Mouse (Mus musculus): ENCODE results near the gene Spats2. TPM values are rescaled to one million over a fixed set of nuclear protein-coding genes. Genes with fewer than 3 reads are reported as not detected.
"Not testable (repeated sequence)": the region's sequence is repeated elsewhere in the genome, so short reads cannot be mapped to it uniquely, and the experiment has no call there.

The Spats2 gene
- polyA plus RNA-seq, 1 experiment from 2014 or later = 59.5 TPM

DNA sequence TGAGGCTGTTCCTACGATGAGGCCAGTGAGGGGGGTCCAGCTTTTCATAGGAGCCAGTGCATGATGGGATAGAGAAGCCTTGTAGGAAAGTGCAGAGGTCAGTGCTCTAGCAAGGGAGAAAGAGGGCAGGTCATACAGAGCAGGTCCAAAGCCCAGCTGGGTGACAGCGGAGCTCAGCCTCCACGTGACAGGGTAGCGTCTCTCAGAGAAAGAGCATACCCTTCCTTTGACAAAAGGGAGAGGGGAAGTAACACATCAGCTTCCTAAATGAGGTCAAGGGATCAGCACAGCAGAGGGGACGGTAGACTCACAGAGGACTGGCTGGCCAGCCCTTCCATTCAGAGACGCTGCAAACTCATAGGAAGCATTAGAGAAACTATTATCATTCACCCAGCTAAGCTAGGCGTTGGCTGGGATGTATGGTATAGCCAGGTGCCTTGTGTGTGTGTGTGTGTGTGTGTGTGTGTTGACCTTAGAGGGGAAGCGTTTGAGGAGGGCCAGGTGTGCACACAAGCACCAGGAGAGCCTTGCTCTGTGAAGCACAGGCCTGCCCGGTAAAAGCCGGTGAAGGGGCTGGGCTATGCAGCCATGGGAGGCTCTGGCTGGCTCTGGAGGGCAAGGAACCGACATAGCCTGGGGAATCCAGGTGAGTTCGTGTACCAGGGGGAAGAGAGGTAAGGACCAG, 108.8 kb downstream of the Spats2 start:
- no peaks in the 10 kb centered on the region for H3K36me3 ChIP-seq (ENCODE audit: control insufficient read depth, insufficient read depth, low read length)
- H3K27ac ChIP-seq (ENCODE audit: low read depth, low read length) = no peak overlapping the region
- WGBS = 54% methylated on average over 12 of the region's 12 CpGs
- no peak for DNase-seq (ENCODE audit: low spot score)
- no peaks in the 10 kb centered on the region for H3K9me3 ChIP-seq (ENCODE audit: control insufficient read depth, low read length)
- no peak overlapping the region for H3K4me2 ChIP-seq (replicated peaks; ENCODE audit: low read depth, low read length)
- peaks cover 4% of the 10 kb centered on the region; the same call in 1 of the 2 replicates for H3K27me3 ChIP-seq (ENCODE audit: control insufficient read depth, insufficient read depth, low read length)
- 0 out of 2 replicates have a peak, but pooled peaks cover 2% of the 10 kb centered on the region for H3K4me1 ChIP-seq (replicated peaks; ENCODE audit: control insufficient read depth, insufficient read depth, low read length)
- no peak overlapping the region for H3K4me3 ChIP-seq (ENCODE audit: low read depth, low read length)
- ATAC-seq (ENCODE audit: low FRiP score) = no peak
- peak overlapping the region; percentile 11; the same call in 1 of the 2 replicates for H3K9ac ChIP-seq (ENCODE audit: low read depth, low read length)

DNA sequence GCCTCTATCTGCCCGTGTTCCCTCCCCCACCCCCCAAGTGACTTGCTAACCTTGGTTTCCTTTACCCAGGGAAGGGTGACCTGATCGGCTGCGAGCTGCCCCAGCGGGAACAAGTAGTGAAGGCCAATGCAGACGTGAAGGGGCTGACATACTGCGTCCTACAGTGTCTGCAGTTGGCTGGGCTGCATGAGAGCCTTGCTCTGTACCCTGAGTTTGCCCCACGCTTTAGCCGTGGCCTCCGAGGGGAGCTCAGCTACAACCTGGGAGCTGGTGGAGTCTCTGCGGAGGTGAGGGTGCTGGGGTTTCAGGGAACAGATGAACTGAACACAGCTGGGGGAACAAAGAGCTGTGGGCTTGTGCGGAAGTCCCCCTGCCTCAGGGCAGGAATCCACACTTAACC, 112.3 kb downstream of the Spats2 start:
- DNase-seq (ENCODE audit: low spot score) (no peak), ATAC-seq (ENCODE audit: low FRiP score) (no peak)
- Histone ChIP-seq H3K4me1 (replicated peaks; ENCODE audit: control insufficient read depth, insufficient read depth, low read length) (0 out of 2 replicates have a peak, but pooled peaks cover 2% of the 10 kb centered on the region), H3K27ac (ENCODE audit: low read depth, low read length) (no peak overlapping the region), H3K4me3 (ENCODE audit: low read depth, low read length) (no peak overlapping the region), H3K9ac (ENCODE audit: low read depth, low read length) (no peak overlapping the region), H3K27me3 (ENCODE audit: control insufficient read depth, insufficient read depth, low read length) (no peaks in the 10 kb centered on the region; the same call in 1 of the 2 replicates), H3K36me3 (ENCODE audit: control insufficient read depth, insufficient read depth, low read length) (0 out of 2 replicates have a peak, but pooled peaks cover 5% of the 10 kb centered on the region), H3K9me3 (ENCODE audit: control insufficient read depth, low read length) (no peaks in the 10 kb centered on the region), H3K4me2 (replicated peaks; ENCODE audit: low read depth, low read length) (no peak overlapping the region)
- WGBS = 67% methylated on average over 11 of the region's 11 CpGs

DNA sequence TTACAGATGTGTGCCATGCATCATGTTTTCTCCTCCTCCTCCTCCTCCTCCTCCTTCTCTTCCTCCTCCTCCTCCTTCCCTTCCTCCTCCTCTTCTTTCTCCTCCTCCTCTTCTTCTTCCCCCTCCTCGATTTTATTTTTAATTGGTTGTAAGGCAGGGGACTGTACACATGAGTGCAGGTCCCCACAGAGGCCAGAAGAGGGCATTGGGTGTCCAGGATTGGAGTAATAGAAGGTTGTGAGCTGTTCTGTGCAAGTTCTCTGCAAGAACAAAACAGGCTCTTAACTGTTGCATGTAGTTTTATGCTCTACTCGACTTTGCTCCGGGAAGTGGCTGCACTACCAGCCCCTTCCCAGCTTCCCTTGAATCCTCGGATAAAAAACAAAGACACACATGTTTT, 114.4 kb downstream of the Spats2 start:
- ATAC-seq (ENCODE audit: low FRiP score) (no peak), DNase-seq (ENCODE audit: low spot score) (no peak)
- Histone ChIP-seq H3K9me3 (ENCODE audit: control insufficient read depth, low read length) (no peaks in the 10 kb centered on the region), H3K4me2 (replicated peaks; ENCODE audit: low read depth, low read length) (no peak overlapping the region), H3K9ac (ENCODE audit: low read depth, low read length) (no peak overlapping the region), H3K27ac (ENCODE audit: low read depth, low read length) (no peak overlapping the region), H3K27me3 (ENCODE audit: control insufficient read depth, insufficient read depth, low read length) (no peaks in the 10 kb centered on the region), H3K36me3 (ENCODE audit: control insufficient read depth, insufficient read depth, low read length) (0 out of 2 replicates have a peak, but pooled peaks cover 5% of the 10 kb centered on the region), H3K4me1 (replicated peaks; ENCODE audit: control insufficient read depth, insufficient read depth, low read length) (no peaks in the 10 kb centered on the region), H3K4me3 (ENCODE audit: low read depth, low read length) (no peak overlapping the region)
- WGBS = 78% methylated on average over 4 of the region's 4 CpGs

DNA sequence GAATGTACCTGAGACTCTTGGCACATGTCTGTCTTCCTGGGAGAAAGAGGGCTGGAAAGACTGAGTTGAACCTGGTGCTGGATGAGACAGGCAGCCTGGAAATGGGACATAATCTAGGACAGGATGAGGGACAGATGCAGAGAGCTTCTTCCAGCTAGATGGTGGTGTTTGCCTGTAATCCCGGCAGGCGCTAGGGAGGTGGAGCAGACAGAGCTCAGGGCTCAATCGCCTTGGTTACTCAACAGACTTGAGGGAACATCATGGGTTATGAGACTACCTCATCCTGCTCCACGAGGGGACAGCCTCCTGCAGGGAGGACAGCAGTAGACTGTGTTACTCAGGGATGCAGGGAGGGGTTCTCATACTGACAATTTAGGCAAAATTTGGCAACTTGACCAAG, 115.5 kb downstream of the Spats2 start:
- H3K4me1 ChIP-seq (replicated peaks; ENCODE audit: control insufficient read depth, insufficient read depth, low read length) = no peaks in the 10 kb centered on the region
- WGBS = 84% methylated on average over 4 of the region's 4 CpGs
- H3K27me3 ChIP-seq (ENCODE audit: control insufficient read depth, insufficient read depth, low read length) = no peaks in the 10 kb centered on the region
- H3K9ac ChIP-seq (ENCODE audit: low read depth, low read length) = no peak overlapping the region
- H3K27ac ChIP-seq (ENCODE audit: low read depth, low read length) = no peak overlapping the region
- DNase-seq (ENCODE audit: low spot score) (no peak), ATAC-seq (ENCODE audit: low FRiP score) (no peak)
- peaks cover 8% of the 10 kb centered on the region; the same call in 1 of the 2 replicates for H3K36me3 ChIP-seq (ENCODE audit: control insufficient read depth, insufficient read depth, low read length)
- H3K4me3 ChIP-seq (ENCODE audit: low read depth, low read length) = no peak overlapping the region
- H3K9me3 ChIP-seq (ENCODE audit: control insufficient read depth, low read length) = no peaks in the 10 kb centered on the region
- no peak overlapping the region for H3K4me2 ChIP-seq (replicated peaks; ENCODE audit: low read depth, low read length)

DNA sequence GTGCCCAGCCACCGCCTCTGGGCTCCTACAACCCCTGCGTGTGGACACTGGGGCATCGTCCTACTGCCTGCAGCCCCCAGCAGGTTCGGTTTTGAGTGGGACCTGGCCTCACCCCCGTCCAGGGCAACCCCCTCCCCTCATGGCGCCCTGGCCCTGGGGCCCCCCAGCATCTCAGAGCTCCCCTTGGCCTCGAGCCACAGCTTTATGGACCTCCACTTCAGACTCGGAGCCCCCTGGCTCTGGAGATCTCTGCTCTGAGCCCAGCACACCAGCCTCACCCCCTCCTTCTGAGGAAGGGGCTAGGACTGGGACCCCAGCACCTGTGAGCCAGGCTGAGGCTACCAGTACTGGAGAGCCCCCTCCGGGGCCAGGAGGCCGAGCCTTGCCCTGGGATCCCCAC, 116.3 kb downstream of the Spats2 start:
- Histone ChIP-seq H3K36me3 (ENCODE audit: control insufficient read depth, insufficient read depth, low read length) (peaks cover 9% of the 10 kb centered on the region; the same call in 1 of the 2 replicates), H3K4me2 (replicated peaks; ENCODE audit: low read depth, low read length) (no peak overlapping the region), H3K9me3 (ENCODE audit: control insufficient read depth, low read length) (no peaks in the 10 kb centered on the region), H3K4me1 (replicated peaks; ENCODE audit: control insufficient read depth, insufficient read depth, low read length) (no peaks in the 10 kb centered on the region), H3K27me3 (ENCODE audit: control insufficient read depth, insufficient read depth, low read length) (no peaks in the 10 kb centered on the region), H3K4me3 (ENCODE audit: low read depth, low read length) (no peak overlapping the region), H3K27ac (ENCODE audit: low read depth, low read length) (no peak overlapping the region), H3K9ac (ENCODE audit: low read depth, low read length) (no peak overlapping the region)
- WGBS = 88% methylated on average over 8 of the region's 10 CpGs
- ATAC-seq (ENCODE audit: low FRiP score) (no peak), DNase-seq (ENCODE audit: low spot score) (no peak)

DNA sequence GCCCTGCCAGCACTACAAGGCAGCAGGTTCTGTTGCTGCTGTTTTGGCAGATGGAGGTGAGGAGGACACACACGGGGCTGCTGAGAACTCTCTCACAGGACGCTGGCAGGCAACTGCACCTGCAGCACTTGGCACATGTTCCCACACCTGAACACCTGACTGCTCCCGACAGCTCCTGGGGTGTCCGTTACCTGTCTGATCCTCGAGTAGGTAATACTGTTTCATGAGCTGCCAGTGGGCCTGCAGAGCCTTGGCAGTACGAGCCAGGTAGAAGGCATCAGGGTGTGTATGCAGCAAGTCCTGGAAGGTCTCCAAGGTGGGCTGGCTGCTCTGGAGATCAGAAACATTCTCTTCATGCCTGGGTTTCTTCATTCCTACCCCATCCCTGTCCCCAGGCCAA, 121.0 kb downstream of the Spats2 start:
- not testable (repeated sequence) for H3K4me3 ChIP-seq (ENCODE audit: low read depth, low read length); H3K27ac ChIP-seq (ENCODE audit: low read depth, low read length); H3K27me3 ChIP-seq (ENCODE audit: control insufficient read depth, insufficient read depth, low read length); H3K9me3 ChIP-seq (ENCODE audit: control insufficient read depth, low read length); ATAC-seq (ENCODE audit: low FRiP score); H3K4me1 ChIP-seq (replicated peaks; ENCODE audit: control insufficient read depth, insufficient read depth, low read length); DNase-seq (ENCODE audit: low spot score); H3K4me2 ChIP-seq (replicated peaks; ENCODE audit: low read depth, low read length); H3K9ac ChIP-seq (ENCODE audit: low read depth, low read length)
- peaks cover 10% of the 10 kb centered on the region; the same call in 1 of the 2 replicates for H3K36me3 ChIP-seq (ENCODE audit: control insufficient read depth, insufficient read depth, low read length)
- 95% methylated on average over 6 of the region's 6 CpGs for WGBS

DNA sequence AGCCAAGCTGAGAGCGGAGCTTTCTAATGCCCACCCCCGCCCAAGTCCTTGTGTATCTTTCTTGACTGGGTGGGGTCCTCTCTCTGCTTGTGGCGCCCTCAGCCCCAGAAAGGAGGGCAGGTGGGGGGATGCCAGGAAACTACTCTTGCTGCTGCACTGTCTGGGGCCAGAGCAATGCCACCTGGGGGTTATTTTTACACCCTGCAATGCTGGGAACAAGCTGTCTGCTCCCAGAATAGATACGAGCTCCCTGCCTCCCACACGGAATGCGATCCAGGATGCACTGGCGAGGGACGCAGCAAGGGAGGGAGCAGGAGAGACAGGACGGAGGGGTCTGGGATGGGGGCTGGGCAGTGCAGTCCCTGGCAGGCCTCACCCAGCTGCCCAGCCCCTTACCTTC, 123.3 kb downstream of the Spats2 start:
- WGBS = 88% methylated on average over 9 of the region's 9 CpGs

DNA sequence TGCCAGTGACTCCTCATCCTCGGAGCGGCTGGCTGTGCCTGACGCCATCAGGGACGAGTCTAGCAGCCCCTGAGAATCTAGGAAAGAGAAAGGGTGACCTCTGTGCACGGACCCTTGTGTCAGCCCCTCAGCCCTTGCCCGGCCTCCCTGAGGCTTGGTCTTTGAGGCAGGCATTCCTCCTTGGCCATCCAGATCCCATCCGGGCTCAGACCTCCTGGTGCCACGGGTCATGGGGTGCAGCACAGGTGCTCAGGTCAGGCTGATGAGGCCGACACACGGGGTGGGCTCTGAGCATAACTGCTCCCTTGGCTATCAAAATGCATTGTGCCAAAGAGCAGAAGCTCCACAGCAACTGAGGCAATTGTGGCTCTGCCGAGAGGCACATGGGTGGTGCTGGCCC, 124.2 kb downstream of the Spats2 start:
- Histone ChIP-seq H3K9me3 (ENCODE audit: control insufficient read depth, low read length) (no peaks in the 10 kb centered on the region), H3K4me1 (replicated peaks; ENCODE audit: control insufficient read depth, insufficient read depth, low read length) (no peaks in the 10 kb centered on the region; the same call in 1 of the 2 replicates), H3K4me2 (replicated peaks; ENCODE audit: low read depth, low read length) (no peak overlapping the region), H3K27ac (ENCODE audit: low read depth, low read length) (no peak overlapping the region), H3K4me3 (ENCODE audit: low read depth, low read length) (no peak overlapping the region), H3K9ac (ENCODE audit: low read depth, low read length) (no peak overlapping the region), H3K36me3 (ENCODE audit: control insufficient read depth, insufficient read depth, low read length) (peaks cover 6% of the 10 kb centered on the region; the same call in 1 of the 2 replicates), H3K27me3 (ENCODE audit: control insufficient read depth, insufficient read depth, low read length) (no peaks in the 10 kb centered on the region)
- no peak for DNase-seq (ENCODE audit: low spot score)
- ATAC-seq (ENCODE audit: low FRiP score) = no peak
- 90% methylated on average over 11 of the region's 11 CpGs for WGBS

More for the DNA sequence above, 123.3 kb downstream of the Spats2 start:
- Histone ChIP-seq H3K36me3 (ENCODE audit: control insufficient read depth, insufficient read depth, low read length) (peaks cover 6% of the 10 kb centered on the region; the same call in 1 of the 2 replicates), H3K9me3 (ENCODE audit: control insufficient read depth, low read length) (no peaks in the 10 kb centered on the region), H3K27me3 (ENCODE audit: control insufficient read depth, insufficient read depth, low read length) (no peaks in the 10 kb centered on the region), H3K4me2 (replicated peaks; ENCODE audit: low read depth, low read length) (no peak overlapping the region), H3K27ac (ENCODE audit: low read depth, low read length) (no peak overlapping the region), H3K9ac (ENCODE audit: low read depth, low read length) (no peak overlapping the region), H3K4me1 (replicated peaks; ENCODE audit: control insufficient read depth, insufficient read depth, low read length) (no peaks in the 10 kb centered on the region; the same call in 1 of the 2 replicates), H3K4me3 (ENCODE audit: low read depth, low read length) (no peak overlapping the region)
- DNase-seq (ENCODE audit: low spot score) (no peak), ATAC-seq (ENCODE audit: low FRiP score) (no peak)

DNA sequence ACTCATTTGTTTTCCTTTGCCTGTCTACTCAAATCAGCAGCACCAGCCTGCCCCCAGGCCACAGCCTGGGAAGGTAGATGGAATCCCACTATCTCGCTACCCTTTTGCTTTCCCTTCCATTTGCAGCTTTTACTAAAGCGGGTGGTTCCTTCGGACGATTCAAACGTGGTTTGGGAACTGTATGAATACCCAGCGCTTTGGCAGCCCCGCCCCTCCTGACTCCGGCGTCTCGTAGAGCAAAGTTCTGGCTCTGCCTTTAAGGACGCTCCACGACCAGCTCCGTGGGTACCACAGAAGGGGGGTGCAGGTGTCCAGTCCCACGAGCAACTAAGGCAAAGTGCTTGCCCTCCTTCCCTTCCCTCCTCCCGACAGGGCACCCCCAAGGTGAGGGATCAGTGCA, 125.4 kb downstream of the Spats2 start:
- Histone ChIP-seq H3K4me3 (ENCODE audit: low read depth, low read length) (peak overlapping the region; percentile 62), H3K4me2 (replicated peaks; ENCODE audit: low read depth, low read length) (peak overlapping the region; percentile 54), H3K9ac (ENCODE audit: low read depth, low read length) (peak overlapping the region; percentile 46)
- not testable (repeated sequence) for H3K27ac ChIP-seq (ENCODE audit: low read depth, low read length); H3K36me3 ChIP-seq (ENCODE audit: control insufficient read depth, insufficient read depth, low read length); H3K4me1 ChIP-seq (replicated peaks; ENCODE audit: control insufficient read depth, insufficient read depth, low read length); H3K9me3 ChIP-seq (ENCODE audit: control insufficient read depth, low read length); ATAC-seq (ENCODE audit: low FRiP score); H3K27me3 ChIP-seq (ENCODE audit: control insufficient read depth, insufficient read depth, low read length)
- DNase-seq (ENCODE audit: low spot score) = peak; percentile 26
- 1% methylated on average over 14 of the region's 15 CpGs for WGBS

Measured in hindbrain, embryonic 11.5 days (tissue).